Mouse (Mus musculus) CD8-positive naive resting alpha-beta T cell, adult 2 months (primary cell): ENCODE measurements around the gene Pnlip.

Experiments used
- DNase-seq, 2 experiments: peaks; one replicate each; pipeline ENCODE4 v3.0.0; 2022; ENCODE audit warnings: low read depth in 2 of 2, low spot score in 2 of 2

Pnlip gene

DNA sequence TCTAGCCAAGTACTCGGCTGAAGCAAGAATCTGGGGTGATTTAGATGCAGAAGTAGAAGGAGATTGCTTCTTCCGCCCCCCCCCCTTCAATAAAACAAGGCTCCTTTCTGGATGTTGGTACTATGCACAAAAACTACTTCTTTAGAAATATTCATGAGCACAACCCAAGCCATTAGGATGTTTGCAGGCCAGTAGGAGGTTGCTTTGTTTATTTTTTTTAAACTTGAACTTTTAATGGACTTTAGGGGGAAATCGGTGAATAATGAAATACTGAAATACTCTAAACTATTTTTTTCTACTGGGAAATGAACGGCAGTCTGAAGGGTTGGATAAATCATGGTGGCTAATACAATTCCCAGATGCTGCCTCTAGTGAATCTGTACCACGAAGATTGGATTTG lies at the start of gene Pnlip:
TSS of gene Pnlip (plus strand) at position 301 of the 400 bp plus-strand sequence.
- no peak for DNase-seq

DNA sequence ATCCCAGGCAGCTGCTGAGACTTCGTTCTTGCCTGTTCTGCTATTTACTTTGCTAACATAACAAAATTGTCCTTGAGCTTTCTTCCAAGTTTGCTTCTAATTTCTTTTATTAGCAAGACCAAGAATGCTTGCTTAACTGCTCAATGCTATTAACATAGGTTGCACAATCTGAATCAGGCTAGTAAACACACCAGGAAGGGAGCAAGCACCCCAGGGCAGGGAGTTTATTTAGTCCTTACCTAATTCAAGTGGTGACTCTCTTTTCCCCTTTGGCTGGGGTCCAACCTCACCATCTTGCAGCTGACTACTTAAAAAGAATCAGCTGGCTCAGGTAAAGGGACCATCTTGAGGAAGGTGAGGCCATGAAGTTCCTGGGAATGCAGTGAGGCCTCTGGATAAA lies 42.6 kb upstream of the Pnlip start:
- DNase-seq: no peak

DNA sequence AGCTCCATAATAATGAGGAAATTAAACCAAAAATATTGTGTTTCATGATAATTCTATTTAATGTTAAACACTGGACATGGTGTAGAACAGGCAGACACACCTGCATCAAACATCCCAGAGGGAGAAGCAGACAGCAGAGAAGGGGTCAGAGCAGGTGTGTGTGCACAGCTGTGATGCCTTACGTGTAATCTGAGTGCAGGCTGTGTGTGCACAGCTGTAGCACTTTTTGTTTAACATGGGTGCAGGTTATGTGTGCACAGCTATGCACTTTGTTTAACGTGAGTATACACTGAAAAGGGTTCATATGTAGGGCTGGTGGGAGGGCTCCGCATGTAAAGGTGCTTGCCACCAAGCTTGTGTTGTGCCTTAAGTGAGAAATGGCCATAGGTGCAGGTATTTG lies 39.6 kb upstream of the Pnlip start:
- no peak for DNase-seq

DNA sequence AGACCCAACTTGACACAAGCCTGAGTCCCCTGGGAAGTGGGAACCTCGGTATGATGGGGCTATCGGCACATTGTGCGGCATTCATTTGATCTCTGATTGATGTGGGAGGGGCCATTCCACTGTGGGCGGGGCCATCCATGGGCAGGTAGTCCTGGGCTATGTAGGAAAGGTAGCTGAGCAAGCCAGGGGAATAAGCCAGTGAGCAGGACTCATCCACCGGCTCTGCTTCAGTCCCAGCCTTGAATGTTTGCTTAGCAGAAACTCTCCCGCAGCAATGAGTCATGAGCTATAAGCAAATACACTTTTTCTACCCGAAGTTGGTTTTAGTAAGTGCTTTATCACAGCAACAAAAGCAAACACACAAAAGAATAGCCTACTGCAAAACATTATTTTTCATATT lies 35.7 kb upstream of the Pnlip start:
- DNase-seq: no peak

DNA sequence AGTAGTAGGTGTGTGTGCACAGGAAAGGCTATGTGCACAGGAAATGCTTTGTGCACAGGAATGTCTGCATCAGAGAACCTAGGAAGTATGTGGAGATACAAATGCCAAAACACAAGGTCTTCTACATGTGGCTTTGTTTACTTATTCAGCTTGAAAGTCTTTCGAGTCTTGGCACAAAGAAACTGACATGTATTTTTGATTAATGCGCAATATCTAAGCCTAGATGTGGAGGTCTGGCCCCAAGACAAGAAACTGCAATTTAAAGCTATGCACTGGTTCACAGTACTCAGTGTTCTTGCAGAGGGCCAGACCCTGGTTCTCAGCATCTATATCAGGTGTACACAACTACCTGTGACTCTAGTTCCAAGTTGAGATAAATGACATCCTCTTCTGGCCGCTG lies 31.6 kb upstream of the Pnlip start:
- no peak for DNase-seq

DNA sequence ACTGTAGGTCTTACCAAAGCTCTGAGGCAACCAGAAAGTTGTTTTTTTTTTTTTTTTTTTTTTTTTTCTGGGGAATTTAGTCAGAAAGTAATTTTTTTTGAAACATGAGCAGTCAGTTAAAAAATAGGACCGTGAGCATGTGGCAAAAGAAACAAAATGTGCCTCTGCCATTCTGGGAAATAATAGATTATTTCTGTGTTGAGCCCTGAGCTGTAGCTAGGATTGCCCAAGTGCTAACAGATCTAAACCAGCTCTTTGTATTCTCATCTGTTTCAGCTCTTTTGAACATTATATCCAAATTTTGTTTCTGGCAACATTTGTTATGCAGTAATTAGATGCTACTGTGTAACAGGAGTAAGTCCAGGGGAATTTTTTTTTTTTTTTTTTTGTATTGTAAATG lies 30.7 kb upstream of the Pnlip start:
- no peak for DNase-seq

DNA sequence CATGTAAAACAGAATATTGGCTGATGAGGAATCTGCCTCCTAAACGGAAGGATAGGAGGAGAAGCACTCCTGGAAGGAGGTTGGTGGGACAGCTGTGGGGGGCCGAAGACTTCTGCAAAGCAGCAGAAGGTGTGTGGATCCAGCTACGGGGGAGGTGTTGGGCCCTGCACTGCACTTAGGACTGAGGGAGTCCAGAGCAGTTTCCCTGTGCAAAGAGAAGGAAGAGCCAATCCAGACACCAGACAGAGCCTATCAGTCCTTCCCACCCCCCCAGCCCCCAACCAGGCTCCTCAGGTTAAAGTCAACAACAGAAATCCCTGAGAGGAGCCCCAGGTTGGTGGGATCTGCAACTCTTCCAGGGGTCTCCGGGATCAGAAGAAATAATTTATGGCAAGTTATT lies 27.5 kb upstream of the Pnlip start:
- DNase-seq: no peak

DNA sequence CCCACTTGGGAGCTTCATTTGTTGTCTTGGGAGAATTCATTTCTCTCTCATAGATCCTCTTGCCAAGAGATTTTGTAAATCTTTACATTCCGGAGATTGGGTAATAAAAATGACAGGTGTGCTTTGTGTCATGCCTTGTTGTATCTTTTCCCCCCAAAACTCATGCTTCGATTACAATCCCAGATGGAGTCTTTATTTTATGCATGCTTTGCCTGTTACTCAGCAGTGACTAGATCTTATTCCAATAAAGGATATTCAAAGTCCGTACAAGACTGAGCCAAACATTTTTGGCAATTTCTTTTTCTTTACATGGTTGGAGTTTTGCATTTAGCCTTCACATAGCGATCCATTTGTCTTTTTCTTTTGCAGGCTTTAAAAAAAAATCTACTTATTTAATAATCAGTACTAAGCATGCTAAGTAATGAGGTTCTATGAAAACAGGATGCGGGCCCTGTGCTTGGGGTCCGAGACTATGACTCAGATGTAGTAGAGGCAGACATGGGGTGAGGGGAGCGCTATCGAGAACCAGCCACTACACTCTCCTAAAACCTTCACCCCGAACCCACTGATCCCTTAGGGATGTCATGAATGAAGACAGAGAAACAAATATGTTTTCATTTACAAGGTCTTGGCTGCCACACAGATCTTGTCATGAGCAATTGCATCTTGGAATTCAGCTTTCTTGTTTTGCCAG lies 26.9 kb upstream of the Pnlip start:
- no peak for DNase-seq

DNA sequence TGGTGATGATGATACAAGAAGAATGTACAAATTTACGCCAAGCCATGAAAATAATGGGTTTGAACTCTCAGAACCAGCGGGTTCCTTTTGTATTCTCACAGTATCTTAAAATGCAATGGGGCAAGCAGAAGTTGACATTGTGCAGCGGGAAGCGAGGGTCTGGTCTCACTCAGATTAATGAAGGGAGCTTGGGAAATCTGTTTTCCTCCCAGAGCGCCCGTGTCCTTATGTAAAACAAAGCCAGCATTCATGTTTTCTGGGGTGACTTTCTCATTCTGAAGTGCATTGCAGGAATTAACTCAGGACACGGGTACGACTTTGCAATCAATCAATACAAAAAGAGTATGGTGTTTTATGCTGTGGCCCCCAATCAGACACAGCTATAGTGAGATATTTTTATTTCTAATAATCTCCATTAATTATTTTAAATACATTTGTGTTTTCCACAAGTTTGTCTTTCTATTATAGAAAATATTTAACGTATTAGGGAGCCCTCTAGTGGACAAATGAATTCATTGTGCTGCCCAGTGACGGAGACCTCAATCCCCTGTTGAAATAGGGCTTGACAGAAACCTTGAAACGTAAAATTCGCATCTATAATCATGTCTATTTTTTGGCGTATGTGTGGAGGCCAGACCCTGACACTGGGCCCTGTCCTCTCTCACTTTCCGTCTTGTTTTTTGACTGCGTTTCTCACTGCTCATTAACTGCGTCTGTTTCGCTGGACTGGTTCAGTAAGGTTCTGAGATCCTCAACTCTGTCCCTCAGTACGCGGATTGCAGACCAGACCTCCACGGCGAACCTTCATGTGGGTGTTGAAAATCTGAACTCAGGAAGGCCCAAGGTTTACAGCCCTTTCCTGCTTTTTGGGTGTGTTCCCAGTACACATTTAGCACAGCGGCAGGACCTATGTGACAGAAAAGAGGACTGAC lies 24.6 kb upstream of the Pnlip start:
- DNase-seq: no peak

DNA sequence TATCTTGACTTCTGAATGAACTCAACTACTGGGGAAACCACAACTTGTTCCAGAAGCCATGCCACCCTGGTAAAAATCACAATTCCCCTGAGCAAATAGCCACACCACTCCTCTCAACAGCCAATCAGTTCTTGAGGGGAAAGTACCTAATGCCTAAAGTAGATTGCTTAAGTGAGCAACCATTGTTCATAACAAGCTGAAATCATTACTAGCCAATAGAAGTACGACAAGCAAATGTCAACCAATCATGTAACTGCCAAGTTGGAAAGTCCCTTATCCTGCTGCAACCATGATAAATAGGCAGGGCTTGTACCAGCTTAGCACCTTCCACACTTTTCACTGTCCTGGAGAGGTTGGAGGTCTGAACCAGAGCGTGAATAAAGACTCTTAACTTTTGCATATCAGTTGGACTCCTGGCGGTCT lies 22.9 kb upstream of the Pnlip start:
- DNase-seq: no peak

DNA sequence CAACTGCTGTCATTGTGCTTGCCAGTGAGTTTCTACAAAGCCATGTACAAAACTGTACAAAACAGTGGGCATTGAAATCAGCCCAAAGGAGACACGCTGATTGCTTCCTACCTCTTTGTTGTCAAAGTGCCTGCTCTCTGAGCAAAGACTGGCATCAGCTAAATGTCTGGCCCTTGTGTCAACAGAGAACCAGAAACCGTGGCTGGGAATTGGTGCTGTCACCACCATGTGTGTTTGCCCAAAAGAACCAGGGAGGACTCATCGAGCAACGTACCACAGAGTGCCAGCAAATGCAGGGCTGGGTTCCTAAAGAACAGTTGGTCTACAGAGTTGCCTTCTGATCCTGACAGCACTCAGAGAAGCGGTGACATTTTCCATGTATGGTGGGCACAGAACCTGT lies 2.3 kb upstream of the Pnlip start:
- no peak for DNase-seq

DNA sequence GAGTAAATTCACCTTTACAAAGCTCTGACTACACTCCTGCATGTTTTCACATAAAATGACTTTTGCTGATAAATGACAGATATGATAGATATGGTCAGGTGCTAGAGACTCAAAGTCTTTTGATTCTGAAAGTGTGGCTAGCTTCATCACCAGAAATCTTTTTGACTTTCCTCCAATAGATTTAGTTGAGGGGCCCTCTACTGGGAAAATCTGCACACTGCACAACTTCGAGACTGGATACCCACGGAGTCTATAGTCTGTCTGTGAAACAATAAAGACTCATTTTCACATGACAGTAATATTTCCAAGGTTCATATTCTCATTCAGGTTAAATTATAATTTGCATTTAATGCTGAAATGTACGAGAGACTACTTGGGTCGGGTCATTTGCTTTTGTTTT lies 9.8 kb downstream of the Pnlip start:
- DNase-seq: no peak

DNA sequence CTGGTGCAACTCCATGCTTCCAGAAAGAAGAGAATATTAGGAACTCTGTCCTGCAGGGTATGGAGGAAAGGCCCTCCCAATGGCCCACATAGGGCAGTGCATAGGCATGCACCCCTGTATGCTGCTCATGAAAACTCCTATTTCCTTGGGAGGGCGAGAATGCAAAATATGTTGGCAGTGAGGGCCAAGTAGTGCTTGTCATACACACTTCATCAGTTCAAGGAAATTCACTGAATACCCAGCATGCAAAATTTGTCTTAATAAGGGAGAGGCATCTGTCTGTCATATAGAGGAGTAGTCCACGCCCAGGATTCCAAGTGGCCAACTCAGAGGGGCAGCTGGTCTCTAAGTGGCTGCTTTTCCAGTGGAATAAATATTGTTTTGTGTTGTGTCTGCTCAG lies 11.0 kb downstream of the Pnlip start:
- no peak for DNase-seq

DNA sequence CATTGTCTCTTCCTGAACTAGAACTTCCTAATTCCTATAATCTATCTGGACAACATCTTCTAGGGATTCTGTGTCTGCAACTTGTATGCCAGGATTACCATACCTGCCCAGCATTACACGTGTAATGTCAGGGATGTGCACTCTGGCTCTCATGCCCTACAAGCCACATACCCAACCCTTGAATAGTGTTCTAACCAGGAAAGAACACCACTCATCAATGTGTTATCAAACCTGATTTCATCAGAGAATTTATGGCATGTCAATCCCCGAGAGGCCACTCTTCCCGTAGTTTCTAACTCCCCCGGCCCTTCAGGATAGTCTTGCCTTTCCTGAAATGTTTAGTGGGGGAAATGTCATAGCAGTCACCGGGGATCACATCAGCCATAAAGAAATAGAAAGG lies 12.6 kb downstream of the Pnlip start:
- DNase-seq: no peak

DNA sequence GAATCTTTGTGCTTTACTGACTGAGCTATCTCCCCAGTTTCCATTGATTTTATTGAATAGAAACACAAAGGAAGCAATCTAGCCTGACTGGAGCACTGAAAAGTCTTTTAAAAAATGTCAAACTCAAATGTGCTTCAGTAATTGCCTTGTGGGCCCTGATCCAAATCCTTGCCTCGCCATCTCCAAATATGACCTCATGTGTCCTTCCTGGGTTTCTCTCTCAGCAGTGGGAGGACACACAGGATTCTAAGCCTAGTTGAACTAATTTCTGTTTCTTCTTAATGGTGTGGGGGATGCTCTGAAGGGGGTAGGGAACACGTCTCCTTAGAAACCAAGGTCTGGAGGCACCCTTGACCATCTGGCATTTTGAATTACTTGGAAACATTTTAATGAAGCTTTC lies 22.3 kb downstream of the Pnlip start:
- no peak for DNase-seq

DNA sequence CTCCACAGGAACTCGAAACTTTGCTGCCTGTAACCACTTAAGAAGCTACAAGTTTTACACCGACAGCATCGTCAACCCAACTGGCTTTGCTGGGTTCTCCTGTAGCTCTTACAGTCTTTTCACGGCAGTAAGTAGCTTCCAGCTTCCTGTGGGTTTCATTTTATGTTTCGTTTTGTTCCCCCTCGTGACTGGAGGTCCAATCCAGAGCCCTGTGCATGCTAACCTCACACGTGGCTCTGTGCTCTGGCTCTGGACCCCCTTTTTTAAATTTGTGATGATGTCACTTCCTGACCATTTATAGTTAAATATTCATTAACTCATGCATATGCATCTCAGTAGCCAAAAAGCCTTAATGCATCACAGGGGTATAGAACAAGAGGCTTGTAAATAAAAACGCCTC lies 24.8 kb downstream of the Pnlip start:
- DNase-seq: no peak

DNA sequence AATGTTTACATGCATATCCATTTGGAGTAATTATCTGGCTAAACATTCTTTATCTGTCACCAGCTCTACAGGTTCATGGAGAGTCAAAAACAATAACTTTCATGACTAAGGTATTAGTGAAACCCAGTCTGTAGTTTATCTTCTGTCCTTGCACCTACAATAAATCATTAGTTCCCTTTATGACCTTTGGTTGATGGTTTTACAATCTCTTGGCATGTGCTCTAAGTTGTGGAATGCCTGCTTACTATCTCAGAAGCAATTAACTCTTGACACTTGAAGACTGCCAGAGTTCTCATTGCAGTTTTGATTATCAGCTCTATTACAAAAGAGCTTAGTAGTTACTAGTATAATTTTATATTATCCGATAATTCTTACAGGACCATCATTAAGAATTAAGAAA lies 36.6 kb downstream of the Pnlip start:
- DNase-seq: no peak

DNA sequence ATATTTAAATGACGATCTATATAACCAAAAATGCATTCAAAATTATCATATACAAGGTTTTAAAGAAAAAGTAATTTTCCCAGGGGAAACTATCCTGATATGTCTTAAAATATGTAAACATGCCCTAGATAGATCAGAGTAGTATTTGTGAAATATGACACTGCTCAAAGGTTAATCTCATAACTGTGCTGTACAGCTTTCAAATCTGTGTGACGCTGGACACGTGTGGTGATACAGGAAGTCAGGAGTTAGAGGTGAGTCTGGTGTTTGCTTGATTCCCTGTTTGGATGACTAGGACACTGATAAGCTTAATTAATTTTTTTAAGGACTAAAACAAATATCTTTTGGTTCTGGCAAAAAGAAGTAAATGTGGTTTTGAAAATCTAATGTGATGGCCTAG lies 43.0 kb downstream of the Pnlip start:
- no peak for DNase-seq

DNA sequence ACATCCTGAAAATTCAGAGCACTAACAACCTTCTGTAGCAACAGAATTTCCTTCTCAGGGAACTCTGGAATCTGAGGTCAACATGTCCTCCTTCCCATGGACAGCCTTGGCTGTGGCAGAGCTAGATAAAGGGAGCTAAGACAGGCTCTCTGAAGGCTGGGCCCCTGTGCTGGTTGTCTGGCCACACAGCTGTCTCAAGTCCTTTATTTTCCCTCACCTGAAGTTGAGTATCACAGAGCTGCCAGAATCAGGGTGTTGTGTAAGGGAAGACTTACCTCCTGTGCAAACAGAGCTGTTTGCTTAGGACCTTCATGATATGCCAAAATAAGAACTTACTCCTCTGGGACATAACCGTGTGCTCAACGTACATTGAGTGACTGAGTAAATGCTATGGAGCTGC lies 43.9 kb downstream of the Pnlip start:
- DNase-seq: no peak

DNA sequence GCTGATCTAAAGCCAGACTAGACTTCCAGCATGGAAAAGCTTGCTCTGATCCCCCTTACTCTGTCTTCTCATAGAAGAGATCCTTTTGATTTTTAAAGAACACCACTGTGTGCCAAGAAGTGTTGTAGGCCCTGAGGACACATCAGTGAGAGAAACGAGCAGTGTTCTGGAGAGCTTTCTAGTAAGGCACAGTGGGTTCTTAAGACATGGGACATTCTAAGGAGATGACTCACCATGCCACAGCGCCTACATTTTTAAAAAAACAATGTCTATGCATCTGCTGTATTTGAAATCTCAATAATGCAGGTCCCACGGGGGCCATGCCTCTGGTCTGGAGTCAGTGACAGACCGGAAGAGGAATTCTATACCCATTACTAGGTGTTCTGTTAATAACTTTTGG lies 52.3 kb downstream of the Pnlip start:
- no peak for DNase-seq

DNA sequence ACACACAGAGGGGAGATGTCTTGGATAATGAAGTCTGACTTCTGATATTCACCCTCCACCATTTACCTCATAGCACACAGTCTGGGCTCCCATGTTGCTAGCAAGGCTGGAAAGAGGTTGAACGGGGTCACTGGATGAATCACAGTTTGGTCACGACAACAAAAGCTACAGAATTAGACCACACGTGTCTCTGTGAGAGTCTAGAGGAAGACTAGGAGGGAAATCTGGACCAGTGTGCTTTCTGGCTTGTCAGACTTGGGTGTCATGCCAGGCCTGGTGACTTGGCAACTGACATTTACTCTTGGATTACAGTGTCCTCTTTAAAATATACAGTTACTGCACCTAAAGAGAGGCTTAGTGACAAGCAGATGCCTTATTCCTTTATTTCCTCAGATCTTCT lies 56.3 kb downstream of the Pnlip start:
- DNase-seq: no peak

DNA sequence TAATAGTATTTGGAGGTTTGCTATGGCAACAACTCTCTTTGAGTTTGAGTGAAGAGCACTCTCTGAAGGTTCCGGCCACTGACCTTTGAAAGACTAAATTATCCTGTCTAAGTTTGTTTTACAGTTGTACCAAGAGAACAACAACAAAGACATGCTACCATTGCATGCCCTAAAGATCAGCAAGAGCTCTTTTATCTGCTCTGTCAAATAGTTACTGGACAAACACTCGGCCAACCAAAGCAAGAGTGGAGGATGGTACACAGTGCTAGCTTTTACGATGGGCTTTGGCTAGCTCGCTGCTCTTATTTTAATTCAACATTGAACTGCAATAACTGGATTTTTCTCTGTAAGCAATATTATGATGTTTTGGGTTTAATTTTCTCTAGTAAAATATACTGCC lies 65.6 kb downstream of the Pnlip start:
- DNase-seq: no peak

DNA sequence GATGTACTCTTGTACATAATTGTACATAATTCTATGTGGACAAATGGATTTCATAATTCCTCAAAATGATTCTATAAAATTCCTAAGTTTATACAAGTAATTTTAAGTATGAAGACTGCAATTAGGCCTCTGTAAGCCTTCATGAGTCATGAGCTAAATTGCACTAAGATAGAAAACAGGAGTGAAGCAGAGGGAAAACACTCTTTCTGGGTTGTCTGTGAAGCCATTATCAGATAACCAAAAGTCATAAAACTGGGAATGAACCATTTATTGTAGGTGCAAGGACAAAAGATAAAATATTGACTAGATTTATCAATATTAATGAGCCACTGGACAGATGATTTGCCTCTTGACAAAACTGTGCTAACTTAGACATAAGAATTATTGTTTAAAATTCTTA lies 68.1 kb downstream of the Pnlip start:
- DNase-seq: no peak
